Mouse (Mus musculus) cerebellum, postnatal 14 days (tissue): ENCODE data around the gene Ano1.
A peak's percentile ranks its signal among the peaks of the same experiment; 100 is the strongest.

Source experiments
- DNase-seq, 2 experiments: peaks; one replicate each; pipeline ENCODE4 v3.0.0; 2021; ENCODE audit warnings: mixed read lengths in 2 of 2

The Ano1 gene

GRCm38 (mm10) chr7:144581559-144582283 lies 170.1 kb downstream of the Ano1 start:
- peak; percentile 68 to 76 for DNase-seq

- DNase-seq, result no peak
Measured at GRCm38 (mm10) chr7:144577876-144578275, 173.9 kb downstream of the Ano1 start.

- no peak for DNase-seq
Measured at GRCm38 (mm10) chr7:144572234-144572633, 179.5 kb downstream of the Ano1 start.

- DNase-seq, result no peak
Measured at GRCm38 (mm10) chr7:144571598-144571997, 180.2 kb downstream of the Ano1 start.

- DNase-seq, result peak in 1 of 2 experiments; percentile 41
Measured at GRCm38 (mm10) chr7:144569428-144569827, 182.3 kb downstream of the Ano1 start.

GRCm38 (mm10) chr7:144568091-144568490 lies 183.7 kb downstream of the Ano1 start:
- no peak for DNase-seq

GRCm38 (mm10) chr7:144566921-144567682 lies 184.7 kb downstream of the Ano1 start:
- DNase-seq, result no peak

- peak; percentile 55 to 64 for DNase-seq
Measured at GRCm38 (mm10) chr7:144563456-144564155, 188.2 kb downstream of the Ano1 start.

- no peak for DNase-seq
Measured at GRCm38 (mm10) chr7:144562016-144562415, 189.8 kb downstream of the Ano1 start.

GRCm38 (mm10) chr7:144560594-144560993 lies 191.2 kb downstream of the Ano1 start:
- no peak for DNase-seq

GRCm38 (mm10) chr7:144558552-144558951 lies 193.2 kb downstream of the Ano1 start:
- DNase-seq, result no peak

GRCm38 (mm10) chr7:144554123-144554472 lies 197.7 kb downstream of the Ano1 start:
- DNase-seq, result no peak

GRCm38 (mm10) chr7:144553237-144554122 lies 198.3 kb downstream of the Ano1 start, which contains the start of gene Ppfia1:
TSS of gene Ppfia1 (minus strand) at chr7:144553729.
- peak; percentile 100 for DNase-seq

- DNase-seq, result no peak
Measured at GRCm38 (mm10) chr7:144552274-144552673, 199.5 kb downstream of the Ano1 start.

GRCm38 (mm10) chr7:144550811-144551210 lies 201.0 kb downstream of the Ano1 start:
- DNase-seq, result no peak

- peak; percentile 63 to 78 for DNase-seq
Measured at GRCm38 (mm10) chr7:144549904-144550566, 201.7 kb downstream of the Ano1 start.

- no peak for DNase-seq
Measured at GRCm38 (mm10) chr7:144545231-144545630, 206.5 kb downstream of the Ano1 start.

GRCm38 (mm10) chr7:144541351-144541750 lies 210.4 kb downstream of the Ano1 start:
- no peak for DNase-seq

- no peak for DNase-seq
Measured at GRCm38 (mm10) chr7:144539146-144539545, 212.6 kb downstream of the Ano1 start.
